Mouse (Mus musculus): ENCODE data around the gene Enc1. TPM values are rescaled to one million over a fixed set of nuclear protein-coding genes. Genes with fewer than 3 reads are reported as not detected.
A peak's percentile ranks its signal among the peaks of the same experiment; 100 is the strongest.

Gene Enc1
- polyA plus RNA-seq, 1 experiment from 2014 or later = 0.86 TPM

GRCm38 (mm10) chr13:97298896-97299295 lies 58.0 kb downstream of the Enc1 start:
- no peak overlapping the region for H3K4me2 ChIP-seq (ENCODE audit: low read depth, low read length)
- H3K27ac ChIP-seq (ENCODE audit: low read length) = no peak overlapping the region
- H3K4me1 ChIP-seq (ENCODE audit: control insufficient read depth, low read depth, low read length) = peaks cover 7% of the 10 kb centered on the region
- no peak overlapping the region for H3K4me3 ChIP-seq (ENCODE audit: low read depth, low read length)
- ATAC-seq (ENCODE audit: low read depth) = no peak
- H3K27me3 ChIP-seq (ENCODE audit: control insufficient read depth, insufficient read depth, low read depth, low read length) = no peaks in the 10 kb centered on the region
- no peaks in the 10 kb centered on the region for H3K36me3 ChIP-seq (ENCODE audit: control insufficient read depth, insufficient read depth)
- no peak overlapping the region for H3K9ac ChIP-seq (ENCODE audit: low read depth, low read length)
- no peaks in the 10 kb centered on the region for H3K9me3 ChIP-seq (replicated peaks; ENCODE audit: control insufficient read depth, low read length)
- WGBS (ENCODE audit: insufficient replicate concordance) = 57% methylated on average over 4 of the region's 4 CpGs

GRCm38 (mm10) chr13:97299877-97300873 lies 59.3 kb downstream of the Enc1 start:
- 58% methylated on average over 12 of the region's 12 CpGs for WGBS (ENCODE audit: insufficient replicate concordance)
- Histone ChIP-seq H3K36me3 (ENCODE audit: control insufficient read depth, insufficient read depth) (no peaks in the 10 kb centered on the region), H3K27ac (ENCODE audit: low read length) (peak overlapping the region; percentile 79), H3K4me2 (ENCODE audit: low read depth, low read length) (no peak overlapping the region), H3K27me3 (ENCODE audit: control insufficient read depth, insufficient read depth, low read depth, low read length) (no peaks in the 10 kb centered on the region), H3K9ac (ENCODE audit: low read depth, low read length) (no peak overlapping the region), H3K4me3 (ENCODE audit: low read depth, low read length) (no peak overlapping the region), H3K4me1 (ENCODE audit: control insufficient read depth, low read depth, low read length) (peaks cover 5% of the 10 kb centered on the region), H3K9me3 (replicated peaks; ENCODE audit: control insufficient read depth, low read length) (no peaks in the 10 kb centered on the region)
- ATAC-seq (ENCODE audit: low read depth) = peak; percentile 87

Other genes with a start within 250 kb of the Enc1 start
- not detected in 2 replicates for gene 1700029F12Rik, start 206.7 kb upstream of the Enc1 start, polyA plus RNA-seq (2015; fragmentation: Nextera tagmentation; extraction: Ambion mirVana)
- gene Fam169a, start 173.8 kb upstream of the Enc1 start, polyA plus RNA-seq (2015; fragmentation: Nextera tagmentation; extraction: Ambion mirVana) = 0.58 and 0.83 TPM in 2 replicates
- 0.36 and 0.45 TPM in 2 replicates for gene Gm6169, start 141.9 kb upstream of the Enc1 start, polyA plus RNA-seq (2015; fragmentation: Nextera tagmentation; extraction: Ambion mirVana)
- gene Gfm2, start 103.2 kb upstream of the Enc1 start, polyA plus RNA-seq (2015; fragmentation: Nextera tagmentation; extraction: Ambion mirVana) = 16.3 and 18.0 TPM in 2 replicates
- 20.0 and 21.1 TPM in 2 replicates for gene Nsa2, start 103.2 kb upstream of the Enc1 start, polyA plus RNA-seq (2015; fragmentation: Nextera tagmentation; extraction: Ambion mirVana)
- gene Hexb, start 42.7 kb upstream of the Enc1 start, polyA plus RNA-seq (2015; fragmentation: Nextera tagmentation; extraction: Ambion mirVana) = 29.5 and 32.2 TPM in 2 replicates